In the genomic region with DNA sequence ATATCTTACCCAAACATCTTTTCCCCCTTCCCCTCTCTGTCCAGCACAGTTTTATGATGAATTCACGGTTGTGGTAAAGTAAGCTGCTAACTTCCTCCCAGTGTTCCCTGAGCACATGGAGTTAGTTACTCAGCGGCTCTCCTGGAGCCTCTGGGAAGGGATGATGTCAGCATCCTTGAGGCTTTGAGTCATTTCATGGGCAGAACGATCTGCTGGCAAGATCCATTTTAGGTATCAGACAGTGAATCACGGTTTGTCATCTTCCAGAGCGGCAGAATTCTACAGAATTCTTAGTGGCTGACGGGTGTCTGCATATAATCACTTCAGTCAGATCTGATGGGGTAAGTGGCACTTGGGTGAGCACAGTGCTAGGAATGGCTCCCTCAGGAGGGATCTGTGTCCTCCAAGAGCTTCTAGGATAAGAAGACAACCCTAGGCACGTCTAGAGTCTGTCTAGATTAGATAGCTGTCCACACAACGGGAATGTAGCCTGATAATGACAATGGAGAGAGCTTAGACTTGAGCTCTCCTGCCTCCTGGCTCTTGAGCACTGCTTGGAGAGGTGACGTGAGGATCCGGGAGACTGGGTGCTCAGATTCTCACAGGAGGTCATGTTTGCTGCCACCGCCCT, we compare ENCODE assay signal across 10 mouse cellular contexts.
DNase-seq lines count a peak whose midpoint lies in the region; ATAC-seq and TF ChIP-seq lines count a peak whose summit lies in the region.
"Had no signal": no experiment of that assay in that cellular context is flagged by ENCODE, and none has a peak within 500 bp of the region (broad histone marks: within the 10 kb centered on the region; RNA-seq: fewer than 3 reads in every experiment).

No protein-coding gene starts in this region.

- H3K36me3 ChIP-seq in heart, embryonic 13.5 days = no peaks in the 10 kb centered on the region
- peaks cover 48% of the 10 kb centered on the region for H3K36me3 ChIP-seq in G1E (replicated peaks)
- H3K36me3 ChIP-seq in heart, embryonic 14.5 days (ENCODE audit: control insufficient read depth, insufficient read depth, low read length) = no peaks in the 10 kb centered on the region
- H3K36me3 ChIP-seq: embryonic facial prominence, embryonic 15.5 days; neural tube, embryonic 13.5 days had no signal

- H3K4me1 ChIP-seq in heart, embryonic 13.5 days = peaks cover 89% of the 10 kb centered on the region
- H3K4me1 ChIP-seq in G1E (ENCODE audit: insufficient read depth, low read depth, low read length) = peaks cover 93% of the 10 kb centered on the region
- peaks cover 40 to 84% of the 10 kb centered on the region in 2 experiments for H3K4me1 ChIP-seq in heart, embryonic 14.5 days (ENCODE audit: control insufficient read depth in 2 of 2, insufficient read depth in 2 of 2, low read length in 2 of 2)

- H3K4me3 ChIP-seq in heart, embryonic 13.5 days = no peak overlapping the region
- no peak overlapping the region for H3K4me3 ChIP-seq in G1E (ENCODE audit: low read depth, low read length)
- no peak overlapping the region for H3K4me3 ChIP-seq in heart, embryonic 14.5 days (ENCODE audit: control insufficient read depth in 1 of 2, insufficient read depth in 1 of 2, low read depth in 1 of 2, low read length in 2 of 2)
- H3K4me3 ChIP-seq: embryonic facial prominence, embryonic 15.5 days; neural tube, embryonic 13.5 days had no signal

- H3K27me3 ChIP-seq in heart, embryonic 13.5 days (replicated peaks) = no peaks in the 10 kb centered on the region
- no peaks in the 10 kb centered on the region for H3K27me3 ChIP-seq in G1E (ENCODE audit: insufficient read depth, low read length)
- H3K27me3 ChIP-seq in heart, embryonic 14.5 days (ENCODE audit: control insufficient read depth, insufficient read depth, low read length) = no peaks in the 10 kb centered on the region
- H3K27me3 ChIP-seq: embryonic facial prominence, embryonic 15.5 days; neural tube, embryonic 13.5 days had no signal

- peak overlapping the region; percentile 8; the same call in 1 of the 2 replicates for H3K4me2 ChIP-seq in heart, embryonic 13.5 days
- peak overlapping the region; percentile 15; the same call in 1 of the 2 replicates for H3K4me2 ChIP-seq in heart, embryonic 14.5 days (ENCODE audit: low read length)
- H3K4me2 ChIP-seq: embryonic facial prominence, embryonic 15.5 days; neural tube, embryonic 13.5 days had no signal

- no peak for ATAC-seq in heart, embryonic 13.5 days (ENCODE audit: extremely low read depth, insufficient number of reproducible peaks, low FRiP score, low TSS enrichment)
- peak; percentile 30 for ATAC-seq in G1E (ENCODE audit: extremely low read depth, insufficient number of reproducible peaks, low FRiP score, poor library complexity, severe bottlenecking)
- no peak for ATAC-seq in heart, embryonic 14.5 days (ENCODE audit: insufficient number of reproducible peaks, insufficient read depth, low FRiP score, low read depth)
- ATAC-seq in monocyte, adult 5-6 weeks (replicated peaks; ENCODE audit: insufficient number of reproducible peaks, low FRiP score, low TSS enrichment, poor library complexity, severe bottlenecking) = no peak

- DNase-seq in heart, adult 9 months (ENCODE audit: low spot score in 2 of 2) = no peak
- DNase-seq in 3134 (ENCODE audit: extremely low read depth, insufficient read length, low spot score) (peak; percentile 66), G1E (ENCODE audit: low spot score) (no peak)
- no peak for DNase-seq in embryo, embryonic 10.5 days (ENCODE audit: low spot score)
- DNase-seq in cerebellum, postnatal 25 days = no peak

- no peaks in the 10 kb centered on the region for H3K9me3 ChIP-seq in heart, embryonic 13.5 days
- H3K9me3 ChIP-seq in G1E (replicated peaks) = no peaks in the 10 kb centered on the region
- no peaks in the 10 kb centered on the region for H3K9me3 ChIP-seq in heart, embryonic 14.5 days (ENCODE audit: control insufficient read depth, low read length)
- H3K9me3 ChIP-seq: embryonic facial prominence, embryonic 15.5 days; neural tube, embryonic 13.5 days had no signal

- peak overlapping the region; percentile 64 for H3K27ac ChIP-seq in heart, embryonic 13.5 days (replicated peaks)
- H3K27ac ChIP-seq in heart, embryonic 14.5 days (replicated peaks in 1 of 2; ENCODE audit: control insufficient read depth in 1 of 2, insufficient read depth in 1 of 2, low read depth in 2 of 2, low read length in 2 of 2) = peak overlapping the region in 1 of 2 experiments; percentile 46; a peak in 2 of 4 replicates
- H3K27ac ChIP-seq: embryonic facial prominence, embryonic 15.5 days; neural tube, embryonic 13.5 days had no signal

- TF ChIP-seq CTCF in G1E (IDR thresholded peaks at IDR 0.05; ENCODE audit: low read depth, low read length) = no peak

- H3K9ac ChIP-seq in heart, embryonic 13.5 days = peak overlapping the region; percentile 55; the same call in 1 of the 2 replicates
- H3K9ac ChIP-seq in heart, embryonic 14.5 days (ENCODE audit: low read length) = no peak overlapping the region
- H3K9ac ChIP-seq: embryonic facial prominence, embryonic 15.5 days; neural tube, embryonic 13.5 days had no signal

- 28% methylated on average over 11 of the region's 11 CpGs for WGBS in heart, embryonic 13.5 days
- WGBS in heart, embryonic 14.5 days = 19% methylated on average over 11 of the region's 11 CpGs
